Mouse (Mus musculus) megakaryocyte, embryonic 14.5 days (primary cell): Measurements from ENCODE around the gene Krt87.

Source experiments
- FLI1 ChIP-seq: IDR thresholded peaks from 2 replicates; pipeline ENCODE4 v1.6.1; 2012; ENCODE audit warnings: low read length, inconsistent platforms, mixed read lengths
- GATA1 ChIP-seq: IDR thresholded peaks from 3 replicates; pipeline ENCODE4 v1.6.1; 2012; ENCODE audit warnings: mixed read lengths, low read length, inconsistent platforms, borderline replicate concordance

DNA sequence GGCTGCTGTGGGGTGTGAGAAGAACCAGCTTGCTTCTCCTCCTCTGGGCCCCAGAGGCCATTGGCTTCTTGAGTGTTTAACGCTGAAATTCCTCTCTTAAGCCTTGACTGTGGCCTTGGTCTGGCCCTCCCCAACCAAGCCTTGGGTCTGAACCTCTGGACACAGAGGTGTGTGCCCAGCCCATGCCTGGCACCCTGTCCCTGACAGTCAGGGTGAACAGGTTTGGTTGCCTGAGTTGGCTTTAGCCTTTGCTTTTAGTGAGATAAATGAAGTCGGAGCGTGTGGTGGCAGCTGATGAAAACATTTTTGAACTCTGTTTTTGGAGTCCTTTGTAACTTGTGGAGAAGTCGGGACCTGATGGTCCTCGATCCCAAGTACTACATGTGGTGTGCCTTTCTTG, 48.4 kb downstream of the Krt87 start:
- TF ChIP-seq FLI1 (no peak), GATA1 (no peak)
